Mouse (Mus musculus): ENCODE measurements around the gene Eef2.

DNA sequence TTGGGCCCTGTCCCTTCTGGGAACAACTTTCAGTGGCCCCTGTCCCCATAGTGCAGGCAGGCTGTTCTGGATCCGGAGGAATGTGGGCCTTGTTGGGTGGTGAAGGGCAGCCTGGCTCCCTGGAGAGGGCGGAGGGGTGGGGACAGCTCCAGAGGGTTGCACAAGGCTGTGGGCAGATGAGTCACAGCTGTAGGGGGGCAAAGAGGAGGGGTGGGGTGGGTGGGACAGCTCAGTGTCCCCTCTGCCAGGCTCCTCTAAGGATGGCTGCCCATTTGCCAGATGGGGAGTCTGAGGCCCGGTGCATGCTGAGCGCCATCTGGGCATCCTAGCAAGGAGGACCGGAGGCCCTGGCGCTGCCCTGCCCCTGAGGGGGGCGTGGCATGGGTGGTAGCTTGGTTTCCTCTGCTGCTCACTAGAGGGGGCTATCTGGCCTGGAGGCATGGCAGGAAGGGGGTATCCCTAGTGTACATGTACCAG lies 33.2 kb upstream of the Eef2 start:
- TF ChIP-seq CTCF (conservative IDR thresholded peaks at IDR 0.05; ENCODE audit: insufficient read depth, insufficient read length, low read depth, low read length): no peak
- no peak for TF ChIP-seq POLR2A (IDR thresholded peaks at IDR 0.05; ENCODE audit: low read depth, low read length)

All from kidney, adult 2 months (tissue).